Mouse (Mus musculus): Measurements from ENCODE around the gene F830045P16Rik.
"Not testable (repeated sequence)": the region's sequence is repeated elsewhere in the genome, so short reads cannot be mapped to it uniquely, and the experiment has no call there.

Gene F830045P16Rik

DNA sequence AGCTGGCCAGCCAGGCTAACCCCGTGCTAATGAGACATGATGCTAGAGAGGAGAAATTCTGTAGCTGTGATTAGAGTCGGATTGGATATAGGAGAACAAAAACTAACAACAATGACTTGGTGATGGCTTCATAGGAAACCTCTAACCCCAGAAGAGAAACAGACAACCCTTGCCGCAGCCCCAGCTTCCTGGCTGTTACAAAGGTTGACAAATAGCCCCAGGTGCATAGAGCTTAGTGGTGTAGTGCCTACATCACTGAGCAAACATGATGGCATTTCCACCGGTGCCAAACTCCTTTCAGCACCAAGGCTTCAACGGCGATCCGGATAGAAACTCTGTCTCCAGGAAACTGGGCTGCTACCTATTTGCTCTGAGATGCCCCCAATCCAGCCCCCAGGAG lies 9.2 kb upstream of the F830045P16Rik start:
- DNase-seq (ENCODE audit: low read depth, low spot score) = no peak

DNA sequence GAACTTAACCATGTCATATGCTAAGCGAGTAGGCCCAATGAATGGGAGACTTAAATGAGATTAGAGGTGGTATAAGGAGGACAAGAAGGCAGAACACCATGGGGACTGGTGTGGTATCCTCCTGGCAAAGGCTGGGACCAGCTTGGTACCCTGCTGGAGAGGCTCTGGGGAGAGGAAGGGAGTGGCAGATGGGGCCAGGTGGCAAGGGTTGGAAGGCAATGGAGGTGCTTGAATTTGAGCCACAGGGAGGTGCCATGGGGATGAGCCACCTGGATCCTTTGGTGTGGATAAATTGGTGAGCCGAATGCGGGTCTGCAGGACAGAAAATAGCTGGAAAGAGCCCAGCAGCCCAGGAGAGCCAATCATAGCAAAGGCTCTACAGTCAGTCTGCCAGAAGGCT lies 8.5 kb upstream of the F830045P16Rik start:
- peak; percentile 99 for DNase-seq (ENCODE audit: low read depth, low spot score)

DNA sequence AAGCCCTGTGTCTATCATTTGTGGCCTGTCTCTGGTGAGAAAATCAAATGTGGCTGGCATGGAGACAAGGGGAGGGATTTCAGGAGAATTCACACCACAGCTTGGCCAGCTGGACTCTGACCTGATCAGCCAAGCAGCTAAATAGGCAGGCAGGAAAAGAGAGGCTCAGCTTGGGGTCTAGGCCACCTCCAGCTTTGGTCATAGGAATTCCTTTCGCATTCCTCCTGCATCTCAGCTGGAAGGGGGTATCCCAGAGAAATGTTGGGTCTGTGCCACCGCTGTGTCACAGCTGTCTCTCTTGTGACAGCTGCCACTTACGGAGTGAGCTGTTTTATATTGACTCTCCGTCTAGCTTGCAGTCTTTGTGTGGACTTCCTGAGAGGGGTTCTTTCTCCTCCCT lies 8.0 kb upstream of the F830045P16Rik start:
- peak; percentile 98 for DNase-seq (ENCODE audit: low read depth, low spot score)

DNA sequence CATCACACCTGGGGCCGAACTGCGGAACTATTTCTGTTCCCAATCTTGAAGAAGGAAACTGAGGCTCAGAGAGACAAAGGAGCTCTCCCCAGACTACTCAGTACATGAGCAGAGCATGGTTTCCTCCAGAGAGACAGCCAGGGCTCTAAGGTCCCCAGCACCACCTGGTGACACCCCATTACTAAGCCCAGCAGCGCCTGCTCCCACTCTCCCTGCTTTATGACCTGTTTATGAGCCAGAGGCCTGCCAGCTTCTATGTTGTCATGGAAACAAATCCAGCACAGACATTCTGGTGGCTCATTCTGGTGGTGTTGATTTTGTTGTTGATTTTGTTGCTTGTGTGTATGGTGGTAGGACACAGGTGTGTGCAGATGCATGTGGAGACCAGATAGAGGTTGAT lies 3.6 kb upstream of the F830045P16Rik start:
- DNase-seq (ENCODE audit: low read depth, low spot score) = peak; percentile 64

DNA sequence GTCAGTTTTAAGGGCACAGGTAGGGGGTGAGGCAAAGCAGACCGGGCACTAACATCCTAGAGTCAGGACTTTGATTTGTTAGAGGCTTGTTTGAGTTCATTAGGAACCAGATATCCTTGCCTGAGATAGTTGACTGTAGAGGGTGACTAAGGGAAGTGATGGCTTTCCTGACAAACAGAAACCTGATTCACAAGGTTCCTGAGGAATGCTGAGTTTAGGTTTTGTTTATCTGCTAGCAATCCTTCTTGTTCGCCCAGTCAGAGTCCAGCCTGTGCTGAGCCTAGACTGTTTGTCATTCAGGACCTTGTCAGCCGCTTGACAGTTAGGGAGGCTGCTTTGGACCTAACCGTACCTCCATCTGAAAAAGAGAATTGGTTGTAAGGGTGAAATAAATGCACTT lies 2.8 kb upstream of the F830045P16Rik start:
- DNase-seq (ENCODE audit: low read depth, low spot score) = no peak

DNA sequence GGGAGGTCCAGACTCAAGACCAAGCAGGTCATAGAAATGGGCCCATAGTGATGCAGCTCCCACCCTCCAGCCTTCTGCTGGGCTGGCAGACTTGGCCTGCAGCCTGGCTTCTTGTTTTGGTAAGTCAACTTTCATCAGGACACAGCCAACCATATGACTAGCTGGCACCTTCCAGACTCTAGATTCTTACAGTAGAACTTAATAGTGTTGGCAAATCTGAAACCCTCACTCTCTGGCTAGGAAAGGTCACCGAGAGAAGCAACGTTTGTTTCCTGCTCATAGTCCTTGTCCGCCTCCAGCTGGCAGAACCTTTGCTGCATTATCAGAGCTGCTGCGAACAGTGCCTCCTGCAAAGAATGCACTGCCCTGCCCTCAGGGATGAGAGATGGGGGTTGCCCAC lies 1.5 kb upstream of the F830045P16Rik start:
- DNase-seq (ENCODE audit: low read depth, low spot score) = peak; percentile 53

DNA sequence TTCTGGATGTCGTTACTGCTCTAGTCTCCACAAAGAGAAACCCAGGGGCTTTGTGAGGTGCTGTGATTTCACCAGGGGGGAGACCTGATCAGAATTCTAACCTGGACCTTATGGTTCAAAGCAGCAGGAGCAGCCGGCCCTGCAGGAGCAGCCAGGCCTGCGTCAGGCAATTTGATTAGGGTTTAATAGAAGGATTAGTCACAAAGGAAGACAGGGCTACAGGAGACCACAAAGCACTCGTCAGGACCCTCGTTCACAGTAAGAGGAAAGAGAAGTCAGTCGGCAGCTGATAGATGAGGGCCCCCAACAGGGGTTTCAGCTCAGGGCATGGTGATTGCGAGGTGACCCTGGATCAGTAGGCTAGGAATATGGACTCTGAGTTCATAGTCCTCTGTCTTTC lies 958 bp upstream of the F830045P16Rik start:
- no peak for DNase-seq (ENCODE audit: low read depth, low spot score)

DNA sequence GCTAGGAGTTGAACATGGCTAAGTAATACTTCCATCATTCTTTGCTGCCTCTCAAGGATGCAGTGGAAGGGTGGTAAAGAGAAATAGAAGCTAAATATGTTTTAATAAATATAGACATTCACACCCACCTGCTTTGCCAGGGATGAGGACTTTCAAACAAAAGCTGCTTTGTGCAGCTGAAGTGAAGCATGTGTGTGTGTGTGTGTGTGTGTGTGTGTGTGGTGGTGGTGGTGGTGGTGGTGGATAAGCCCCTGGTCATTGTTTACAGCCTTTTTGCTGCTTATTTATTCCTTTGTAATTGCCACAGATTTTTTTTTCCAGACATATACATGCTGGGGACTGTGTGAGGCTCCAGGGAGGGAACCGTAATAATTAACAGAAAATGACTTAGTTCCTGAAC lies 524 bp upstream of the F830045P16Rik start:
- DNase-seq (ENCODE audit: low read depth, low spot score) = no peak

DNA sequence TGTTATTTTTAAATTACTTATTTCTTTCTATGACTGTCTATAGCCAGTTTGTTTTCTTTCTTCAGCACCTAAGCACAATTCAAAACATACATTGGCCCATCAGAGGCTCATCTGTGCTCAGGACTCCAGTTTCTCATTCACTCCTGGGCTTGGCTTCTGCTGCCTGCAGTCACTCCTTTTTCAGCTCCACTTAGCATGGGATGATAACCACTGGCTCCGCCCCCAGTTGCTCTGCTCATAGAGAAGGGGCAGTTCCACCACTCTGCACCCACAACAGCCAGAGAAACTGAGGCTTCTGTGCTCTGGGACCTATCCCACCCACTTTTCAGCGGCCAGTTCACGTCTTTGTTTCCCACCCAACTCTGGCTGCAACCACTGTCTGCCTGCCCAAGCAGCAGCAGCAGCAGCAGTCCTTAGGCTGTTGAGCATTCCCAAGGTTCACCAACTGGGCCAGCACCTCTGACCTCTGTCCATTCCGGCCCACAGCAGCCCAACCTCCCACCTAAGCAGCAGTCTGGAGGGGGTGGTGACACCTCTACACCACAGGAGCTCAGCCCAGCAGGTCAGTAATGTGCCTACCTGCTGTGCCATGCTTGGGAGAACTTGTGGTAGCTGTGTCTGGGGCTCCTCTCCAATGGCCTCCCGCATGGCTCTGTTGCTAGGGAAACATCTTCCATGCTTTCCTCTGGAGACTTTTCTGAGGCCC lies 1.4 kb downstream of the F830045P16Rik start:
- DNase-seq (ENCODE audit: low read depth, low spot score) = no peak

DNA sequence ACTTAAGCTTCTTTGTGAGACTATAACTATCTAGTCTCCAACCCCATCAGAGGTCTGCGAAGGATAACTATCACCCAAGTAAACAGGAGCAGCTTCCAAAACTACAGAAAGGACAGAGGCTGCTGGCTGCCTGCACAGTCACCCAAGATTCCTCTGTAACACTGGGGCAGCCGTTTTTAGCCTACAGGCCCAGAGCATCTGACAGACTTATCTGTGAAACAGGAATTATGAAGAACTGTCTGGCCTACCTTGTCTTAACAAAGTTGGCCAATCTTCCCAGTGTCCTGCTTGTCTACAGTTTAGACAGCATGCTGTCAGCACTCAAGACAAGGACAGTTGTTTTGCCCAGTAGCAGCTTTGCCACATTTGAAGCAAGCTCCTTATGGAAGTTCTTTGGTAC lies 4.5 kb downstream of the F830045P16Rik start:
- no peak for DNase-seq (ENCODE audit: low read depth, low spot score)

DNA sequence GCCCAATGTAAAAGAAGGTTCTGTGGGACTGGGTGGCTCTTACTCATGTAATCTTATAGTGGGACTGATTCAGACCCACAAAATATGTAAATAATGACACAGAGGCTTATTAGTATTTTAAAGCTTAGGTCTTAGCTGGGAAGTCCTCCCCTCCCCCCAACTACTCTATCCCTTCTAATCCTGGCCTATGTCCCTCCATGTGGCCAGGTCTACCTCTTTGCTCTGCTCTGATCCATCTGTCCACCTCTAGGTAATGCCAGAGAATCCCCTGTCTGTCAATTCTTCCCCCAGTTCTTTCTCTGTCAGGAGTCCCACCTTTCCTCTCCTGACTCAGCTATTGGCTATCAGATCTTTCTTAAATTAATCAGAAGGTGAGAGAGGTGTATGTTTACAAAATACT lies 5.3 kb downstream of the F830045P16Rik start:
- peak; percentile 76 for DNase-seq (ENCODE audit: low read depth, low spot score)

DNA sequence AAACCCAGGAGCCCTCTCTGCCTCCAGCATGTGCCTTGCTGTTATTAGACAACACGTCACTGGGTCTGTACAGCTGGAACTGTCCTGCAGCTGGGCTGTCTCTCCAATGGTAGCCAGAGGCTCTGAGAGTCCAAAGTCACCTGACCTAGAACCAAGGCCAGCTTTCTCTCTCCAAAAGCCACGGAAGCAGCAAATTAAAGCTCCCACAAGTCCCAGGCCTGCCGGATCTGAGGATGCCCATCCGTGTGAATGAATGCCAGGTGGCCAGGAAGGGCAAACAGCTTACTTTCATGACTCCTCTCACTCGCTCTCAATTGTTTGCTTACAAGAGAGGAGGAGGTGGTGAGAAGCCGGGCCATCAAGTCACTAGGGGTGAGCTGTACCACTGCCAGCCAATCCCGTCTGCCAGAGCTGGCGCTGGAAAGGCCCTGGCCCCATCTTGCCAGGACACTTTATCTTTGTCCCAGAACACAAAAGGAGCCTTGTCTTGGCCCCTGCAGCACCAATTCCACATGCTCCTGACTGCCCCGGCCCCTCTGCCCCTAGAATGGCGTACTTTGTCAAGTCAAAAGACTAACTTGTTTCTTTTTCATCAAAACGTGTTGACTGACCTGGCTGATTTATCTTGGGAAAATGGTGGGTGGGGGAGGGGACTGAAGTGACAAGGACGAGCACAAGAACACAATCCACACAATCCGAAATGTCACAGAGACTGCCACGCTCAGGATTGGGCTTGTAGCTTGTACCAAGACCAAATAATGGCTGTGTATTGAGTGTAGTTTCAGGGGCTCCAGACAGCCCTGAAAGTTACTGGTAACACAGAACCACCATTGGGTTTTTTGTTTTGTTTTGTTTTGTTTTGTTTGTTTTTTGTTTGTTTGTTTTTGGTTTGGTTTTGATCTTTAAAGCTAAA lies 6.8 kb downstream of the F830045P16Rik start:
- DNase-seq (ENCODE audit: low read depth, low spot score) = peak; percentile 97

DNA sequence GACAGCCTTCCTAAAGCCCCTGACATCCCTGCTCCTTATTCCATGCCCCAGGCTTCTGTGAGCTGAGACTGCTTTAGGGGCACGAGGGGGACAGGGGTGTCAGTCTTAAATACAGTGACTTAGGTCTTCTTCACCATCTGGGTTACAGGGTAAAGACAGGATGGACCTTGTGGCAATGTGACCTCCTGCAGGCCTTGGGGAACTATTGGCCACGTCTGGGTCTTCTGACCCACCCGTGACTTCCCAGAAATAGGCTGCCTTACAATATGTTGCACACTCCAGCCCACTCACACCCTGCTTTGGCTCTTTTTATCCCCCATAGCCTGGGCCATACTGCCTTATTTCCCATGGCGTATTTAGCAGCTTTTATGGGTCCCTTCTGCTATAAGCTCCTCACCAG lies 8.5 kb downstream of the F830045P16Rik start:
- no peak for DNase-seq (ENCODE audit: low read depth, low spot score)

DNA sequence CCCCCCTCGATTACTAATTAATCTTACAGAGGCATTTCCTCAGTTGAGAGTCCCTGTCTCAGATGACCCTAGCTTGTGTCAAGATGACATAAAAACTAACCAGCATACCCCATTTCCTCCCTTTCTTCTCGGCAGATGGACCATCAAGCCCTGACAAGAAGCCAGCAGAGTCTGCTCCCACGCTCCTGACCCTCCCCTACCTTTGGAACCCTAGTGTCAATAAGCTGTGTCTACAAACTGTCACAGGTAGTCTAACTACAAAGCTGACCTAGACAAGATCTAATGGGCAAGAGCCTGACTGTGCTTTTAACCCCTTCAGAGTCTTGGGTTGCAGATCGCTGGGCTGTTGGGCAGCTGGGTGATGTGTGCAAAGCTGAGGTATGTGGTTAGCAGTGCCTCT lies 10.1 kb downstream of the F830045P16Rik start:
- DNase-seq (ENCODE audit: low read depth, low spot score) = peak; percentile 50

DNA sequence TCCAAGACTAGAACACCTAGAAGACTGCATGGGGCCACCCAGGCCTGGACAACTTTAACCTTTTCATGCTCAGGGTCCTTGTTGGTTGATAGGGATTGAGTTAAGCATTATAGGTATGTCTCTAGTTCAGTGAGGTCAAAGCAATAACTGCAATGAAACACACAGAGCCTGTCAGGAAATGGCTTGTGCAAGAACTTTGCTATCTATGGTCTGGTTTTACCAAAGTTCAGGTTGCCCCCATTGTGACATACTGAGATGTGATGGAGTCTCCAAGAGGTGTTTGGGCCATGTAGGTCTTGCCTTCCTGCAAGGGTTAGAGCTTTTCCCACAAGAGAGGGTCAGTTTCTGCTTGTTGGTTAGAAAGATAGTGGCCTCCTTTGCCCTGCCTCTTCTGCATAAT lies 10.8 kb downstream of the F830045P16Rik start:
- no peak for DNase-seq (ENCODE audit: low read depth, low spot score)

DNA sequence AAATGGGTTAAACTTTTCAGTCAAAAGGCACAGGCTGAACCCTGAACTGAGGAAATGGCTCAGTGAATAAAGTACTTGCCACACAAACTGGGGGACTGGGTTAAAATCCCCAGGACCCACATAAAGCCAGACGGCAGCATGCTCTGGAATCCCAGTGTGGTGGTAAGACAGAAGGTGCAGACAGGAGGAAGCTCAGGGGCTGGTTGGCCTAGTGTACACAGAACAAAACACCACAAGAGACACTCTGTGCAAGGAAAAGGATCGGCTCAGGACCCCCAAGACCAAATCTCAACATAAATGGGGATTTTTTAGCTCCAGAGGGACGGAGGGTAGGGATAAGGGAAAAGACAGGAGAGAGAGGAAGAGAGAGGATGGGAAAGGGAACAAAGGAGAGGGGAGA lies 17.9 kb downstream of the F830045P16Rik start:
- no peak for DNase-seq (ENCODE audit: low read depth, low spot score)

DNA sequence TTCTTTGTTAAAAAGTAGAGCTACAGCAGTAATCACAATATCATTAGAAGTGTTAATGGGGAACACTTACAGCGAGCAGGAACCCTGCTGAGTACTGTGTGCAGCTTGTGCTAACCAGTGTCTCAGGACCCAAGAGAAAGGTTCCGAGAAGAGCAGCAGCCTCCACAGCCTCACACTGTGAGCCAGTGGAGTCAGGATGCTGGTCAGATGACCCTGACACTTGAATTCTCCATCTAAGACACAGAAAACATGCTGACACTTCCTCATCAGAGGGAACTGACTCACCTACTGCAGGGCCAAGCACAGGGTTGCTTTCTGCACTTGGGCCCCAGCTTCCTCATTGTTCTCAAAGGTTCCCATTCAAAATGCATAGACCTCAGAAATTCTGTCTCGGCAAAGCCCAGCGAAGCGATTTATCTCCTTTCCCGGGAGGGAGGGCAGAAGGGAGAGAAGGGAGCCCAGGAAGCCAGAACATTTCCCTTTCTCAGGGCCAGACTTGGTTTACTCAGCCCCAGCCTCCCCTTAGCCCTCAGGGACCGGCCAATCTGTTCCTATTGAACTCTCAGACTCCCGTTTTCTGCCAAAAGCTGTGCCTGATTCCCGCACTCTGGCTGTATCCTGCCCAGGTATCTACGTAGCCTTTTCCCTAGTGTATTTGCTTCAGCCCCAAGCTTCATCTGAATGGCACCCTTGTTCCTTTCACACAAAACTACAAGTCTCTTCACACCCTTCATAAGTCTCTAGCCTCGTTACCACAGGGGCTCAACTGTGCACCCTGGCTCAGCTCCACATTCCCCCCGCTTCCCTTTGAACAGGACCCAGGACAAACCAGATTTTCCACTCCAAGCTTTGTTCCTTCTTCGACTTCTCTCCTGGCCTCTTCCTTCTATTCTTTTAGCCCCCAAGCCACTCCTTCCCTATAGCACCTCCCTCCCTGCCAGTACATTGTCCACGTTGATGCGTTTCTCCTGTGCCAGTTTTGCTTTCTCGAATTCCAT lies 21.2 kb downstream of the F830045P16Rik start:
- peak; percentile 47 for DNase-seq (ENCODE audit: low read depth, low spot score)

DNA sequence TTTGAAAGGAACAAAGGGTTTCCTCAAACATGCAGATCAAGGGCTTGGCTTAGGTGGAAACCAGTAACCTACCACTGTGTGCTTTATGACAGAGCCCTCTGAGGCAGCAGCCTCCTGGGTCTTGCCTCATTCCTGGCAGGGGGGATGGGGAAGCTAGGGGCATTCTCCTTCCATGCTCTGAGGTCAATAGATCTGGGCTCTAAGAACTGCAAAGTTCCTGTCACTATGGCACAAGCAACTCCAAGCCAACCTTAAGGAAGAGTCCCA lies 22.1 kb downstream of the F830045P16Rik start:
- DNase-seq (ENCODE audit: low read depth, low spot score) = no peak

DNA sequence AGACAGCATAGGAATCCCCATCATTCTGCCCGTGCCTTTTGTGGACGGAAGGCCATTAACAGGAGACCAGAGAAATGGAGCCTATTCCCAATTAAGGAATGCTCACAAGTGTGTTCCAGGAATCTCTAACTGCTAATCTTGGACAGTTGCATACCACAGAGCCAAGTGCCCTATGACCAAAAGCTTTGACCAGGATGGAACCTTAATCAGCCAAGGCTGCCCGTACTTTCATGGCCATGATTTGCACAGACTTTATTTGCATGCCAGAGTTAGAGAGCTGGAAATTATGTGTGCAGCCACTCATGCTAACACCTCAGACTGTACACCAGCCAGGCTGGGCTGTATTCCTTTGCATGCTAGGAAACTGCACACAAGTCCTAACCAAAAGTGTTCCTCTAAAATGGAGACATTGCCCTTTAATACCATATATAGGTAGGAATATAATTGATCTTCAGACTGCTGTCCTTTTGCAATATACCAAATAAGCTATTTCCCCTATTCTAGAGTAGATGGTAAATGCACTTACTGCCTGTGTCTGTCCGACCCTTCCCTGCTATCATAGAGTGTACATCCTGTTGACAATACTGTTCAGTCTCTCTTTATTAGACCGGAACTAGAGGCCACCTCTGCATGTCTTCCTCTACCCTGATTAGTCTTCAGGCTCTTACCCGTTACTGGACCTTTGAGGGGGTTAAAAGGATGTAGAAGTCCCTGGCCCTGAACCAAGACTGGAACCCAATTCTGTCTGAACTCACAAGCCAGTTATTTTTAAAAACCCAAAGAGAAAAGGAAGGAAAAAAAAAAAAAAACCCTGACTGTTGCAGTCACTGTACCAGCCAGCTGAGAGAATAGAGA lies 22.6 kb downstream of the F830045P16Rik start:
- peak; percentile 53 for DNase-seq (ENCODE audit: low read depth, low spot score)

DNA sequence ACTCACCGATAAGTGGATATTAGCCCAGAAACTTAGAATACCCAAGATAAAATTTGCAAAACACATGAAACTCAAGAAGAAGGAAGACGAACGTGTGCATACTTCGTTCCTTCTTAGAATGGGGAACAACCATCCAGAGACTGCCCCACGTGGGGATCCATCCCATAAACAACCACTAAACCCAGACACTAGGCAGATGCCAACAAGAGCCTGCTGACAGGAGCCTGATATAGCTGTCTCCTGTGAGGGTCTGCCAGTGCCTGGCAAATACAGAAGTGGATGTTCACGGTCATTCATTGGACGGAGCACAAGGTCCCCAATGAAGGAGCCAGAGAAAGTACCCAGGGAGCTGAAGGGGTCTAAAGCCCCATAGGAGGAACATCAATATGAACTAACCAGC lies 24.3 kb downstream of the F830045P16Rik start:
- not testable (repeated sequence) for DNase-seq (ENCODE audit: low read depth, low spot score)

DNA sequence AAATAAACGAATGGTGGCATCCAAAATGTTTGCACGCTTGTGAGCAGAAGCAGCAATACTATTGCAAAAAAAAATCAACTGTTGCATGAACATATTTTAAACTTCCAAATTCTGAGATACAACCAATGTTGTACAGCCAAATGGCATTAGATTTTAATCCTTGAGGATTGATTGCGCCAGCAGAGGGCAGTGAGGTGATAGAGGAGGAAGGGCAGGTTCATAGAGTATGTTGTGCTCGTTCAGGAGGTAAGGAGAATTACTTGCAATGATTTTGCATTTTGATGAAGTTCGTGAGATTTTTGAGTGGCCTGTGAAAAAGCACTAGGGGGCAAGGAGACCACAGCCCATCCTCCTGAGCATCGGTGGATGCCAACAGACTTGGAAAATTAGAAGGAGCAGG lies 33.8 kb downstream of the F830045P16Rik start:
- peak; percentile 92 for DNase-seq (ENCODE audit: low read depth, low spot score)
